Mouse (Mus musculus) C2C12 (cell line): ENCODE measurements at regions not wholly inside any gene's neighbourhood (a gene's known extent, or its start where the extent isn't known, plus 50 kb on each side); places are given as distances from the start of the nearest gene placed in this dataset.
"Not testable (repeated sequence)": the region's sequence is repeated elsewhere in the genome, so short reads cannot be mapped to it uniquely, and the experiment has no call there.

Experiments used
- CTCF ChIP-seq: IDR thresholded peaks from one replicate; pipeline ENCODE4 v1.5.1; 2011; ENCODE audit not compliant: control insufficient read depth, insufficient read depth, insufficient read length
- FOSL1 ChIP-seq: IDR thresholded peaks from one replicate; pipeline ENCODE4 v1.8.0; 2011; ENCODE audit warnings: mild to moderate bottlenecking, low read length; ENCODE audit not compliant: poor library complexity, insufficient read depth, severe bottlenecking
- USF1 ChIP-seq: IDR thresholded peaks from one replicate; pipeline ENCODE4 v1.6.1; 2011; ENCODE audit warnings: low read depth, mild to moderate bottlenecking, control low read depth, moderate library complexity

- TF ChIP-seq FOSL1, CTCF, USF1: not testable (repeated sequence)
These were observed 386.8 kb upstream of the Auts2 start for GRCm38 (mm10) chr5:132929955-132930354.
